Mouse (Mus musculus): ENCODE data around the gene Snrnp25. TPM values are rescaled to one million over a fixed set of nuclear protein-coding genes. Genes with fewer than 3 reads are reported as not detected.

The Snrnp25 gene
- total and polyA plus RNA-seq, 3 experiments: 130 to 158 TPM; not detected in 1

GRCm38 (mm10) chr11:32238093-32238860 is 33.1 kb downstream of the Snrnp25 start:
- H3K36me3 ChIP-seq (ENCODE audit: control insufficient read depth in 1 of 2, insufficient read depth in 2 of 2, low read length in 2 of 2): peaks cover 0 to 5% of the 10 kb centered on the region in 2 experiments; a peak in 2 of 4 replicates
- H3K27ac ChIP-seq (ENCODE audit: control insufficient read depth, low read depth, low read length): no peak overlapping the region
- no peaks in the 10 kb centered on the region for H3K79me2 ChIP-seq (ENCODE audit: control insufficient read depth, insufficient read depth, low read length, poor library complexity)
- no peak overlapping the region for H3K9ac ChIP-seq (ENCODE audit: control insufficient read depth, low read depth, low read length, poor library complexity, severe bottlenecking)
- DNase-seq (ENCODE audit: low read depth, low spot score): peak; percentile 78
- H3K9me3 ChIP-seq (replicated peaks; ENCODE audit: insufficient read depth, low read length): no peaks in the 10 kb centered on the region
- no peaks in the 10 kb centered on the region for H3K27me3 ChIP-seq (ENCODE audit: control insufficient read depth in 1 of 2, insufficient read depth in 2 of 2, low read length in 2 of 2)
- TF ChIP-seq SMC3 (IDR thresholded peaks at IDR 0.05; ENCODE audit: low read depth, low read length): peak; percentile 97
- TF ChIP-seq POLR2AphosphoS2 (IDR thresholded peaks at IDR 0.05; ENCODE audit: low read length): no peak
- no peak for TF ChIP-seq TBP (IDR thresholded peaks at IDR 0.05; ENCODE audit: low read depth, low read length)
- TF ChIP-seq ZNF384 (IDR thresholded peaks at IDR 0.05; ENCODE audit: low read depth, low read length): no peak
- TF ChIP-seq NRF1 (IDR thresholded peaks at IDR 0.05; ENCODE audit: insufficient read depth, low read depth, low read length, poor library complexity, severe bottlenecking): no peak
- peak; percentile 97 for TF ChIP-seq RAD21 (IDR thresholded peaks at IDR 0.05; ENCODE audit: low read depth, low read length)
- TF ChIP-seq CTCF (IDR thresholded peaks at IDR 0.05 in 2 of 3, conservative IDR thresholded peaks at IDR 0.05 in 1 of 3; ENCODE audit: control insufficient read depth in 1 of 3, insufficient read depth in 1 of 3, low read depth in 2 of 3, low read length in 3 of 3, poor library complexity in 1 of 3, severe bottlenecking in 1 of 3): peak; percentile 98
- no peak for TF ChIP-seq POLR2A (IDR thresholded peaks at IDR 0.05; ENCODE audit: control insufficient read depth in 1 of 2, insufficient read depth in 1 of 2, low read depth in 1 of 2, low read length in 2 of 2, poor library complexity in 1 of 2)
- no peak for TF ChIP-seq MAX (IDR thresholded peaks at IDR 0.05; ENCODE audit: low read length)
- no peak for TF ChIP-seq JUND (IDR thresholded peaks at IDR 0.05; ENCODE audit: low read depth, low read length)
- no peak for TF ChIP-seq USF2 (IDR thresholded peaks at IDR 0.05; ENCODE audit: borderline replicate concordance in 1 of 2, insufficient read depth in 1 of 2, low read depth in 1 of 2, low read length in 2 of 2)
- TF ChIP-seq GATA1 (IDR thresholded peaks at IDR 0.05; ENCODE audit: low read depth, low read length): no peak
- no peak for TF ChIP-seq POLR2AphosphoS5 (IDR thresholded peaks at IDR 0.05; ENCODE audit: borderline replicate concordance, low read depth, low read length)
- TF ChIP-seq RCOR1 (IDR thresholded peaks at IDR 0.05; ENCODE audit: low read depth, low read length): no peak
- no peak for TF ChIP-seq E2F4 (IDR thresholded peaks at IDR 0.05; ENCODE audit: borderline replicate concordance, low read depth, low read length)
- no peak for TF ChIP-seq CHD2 (IDR thresholded peaks at IDR 0.05; ENCODE audit: low read length)
- TF ChIP-seq ELF1 (IDR thresholded peaks at IDR 0.05; ENCODE audit: low read depth, low read length): no peak; the same call in 1 of the 2 replicates
- peak; percentile 95 for TF ChIP-seq ZC3H11A (IDR thresholded peaks at IDR 0.05; ENCODE audit: low read depth, low read length)
- no peak for TF ChIP-seq HCFC1 (IDR thresholded peaks at IDR 0.05; ENCODE audit: low read depth, low read length)
- peak; percentile 32; the same call in 1 of the 2 replicates for TF ChIP-seq TCF12 (IDR thresholded peaks at IDR 0.05; ENCODE audit: low read depth, low read length)
- no peak for TF ChIP-seq MAZ (IDR thresholded peaks at IDR 0.05; ENCODE audit: low read depth, low read length)
- TF ChIP-seq KAT2A (conservative IDR thresholded peaks at IDR 0.05; ENCODE audit: low read depth, low read length): no peak
- TF ChIP-seq MXI1 (IDR thresholded peaks at IDR 0.05; ENCODE audit: low read depth, low read length): no peak
- no peak for TF ChIP-seq ZMIZ1 (IDR thresholded peaks at IDR 0.05; ENCODE audit: low read depth, low read length)
- no peak for TF ChIP-seq ETS1 (IDR thresholded peaks at IDR 0.05; ENCODE audit: low read depth, low read length)
- no peak for TF ChIP-seq UBTF (IDR thresholded peaks at IDR 0.05; ENCODE audit: borderline replicate concordance, insufficient read depth, low read depth, low read length)
- no peak for TF ChIP-seq MYC (IDR thresholded peaks at IDR 0.05; ENCODE audit: low read depth, low read length)
- H3K4me3 ChIP-seq (ENCODE audit: control insufficient read depth in 1 of 2, insufficient read depth in 1 of 2, low read depth in 2 of 2, low read length in 2 of 2): no peak overlapping the region
- peaks cover 2 to 12% of the 10 kb centered on the region in 2 experiments; a peak in 3 of 4 replicates for H3K4me1 ChIP-seq (ENCODE audit: control insufficient read depth in 1 of 2, insufficient read depth in 2 of 2, low read length in 2 of 2)
